In the genomic region with DNA sequence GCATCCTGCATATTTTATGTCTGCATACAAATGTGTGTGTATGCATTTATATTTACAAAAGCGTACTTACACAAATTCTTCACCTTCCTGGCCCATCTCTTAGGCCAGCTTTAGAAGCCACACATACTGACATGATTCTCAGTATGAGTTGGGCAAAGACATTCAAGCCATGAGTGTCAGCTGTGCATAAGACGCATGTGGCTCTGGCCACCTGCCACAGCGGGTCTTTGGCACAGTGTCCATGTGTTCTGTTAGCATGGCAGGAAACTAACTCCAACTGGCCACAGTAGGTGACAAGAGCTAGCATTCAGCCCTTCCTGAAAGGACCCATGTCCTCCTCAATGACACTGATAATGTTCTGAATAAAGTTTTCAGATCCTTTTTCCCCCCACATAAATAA, we compare ENCODE assay signal across 12 mouse cellular contexts. TPM values are rescaled to one million over a fixed set of nuclear protein-coding genes. Genes with fewer than 3 reads are reported as not detected.
A peak's percentile ranks its signal among the peaks of the same experiment; 100 is the strongest.
DNase-seq lines count a peak whose midpoint lies in the region; ATAC-seq and TF ChIP-seq lines count a peak whose summit lies in the region.
"Had no signal": no experiment of that assay in that cellular context is flagged by ENCODE, and none has a peak within 500 bp of the region (broad histone marks: within the 10 kb centered on the region; RNA-seq: fewer than 3 reads in every experiment).

No protein-coding gene starts in this region.

- H3K4me1 ChIP-seq in forebrain, embryonic 14.5 days (ENCODE audit: control insufficient read depth, insufficient read depth, low read length): no peaks in the 10 kb centered on the region
- peaks cover 9% of the 10 kb centered on the region; the same call in 1 of the 2 replicates for H3K4me1 ChIP-seq in forebrain, embryonic 12.5 days
- H3K4me1 ChIP-seq in hindbrain, embryonic 16.5 days (ENCODE audit: control insufficient read depth, insufficient read depth, low read depth, low read length): peaks cover 7% of the 10 kb centered on the region
- no peaks in the 10 kb centered on the region for H3K4me1 ChIP-seq in hindbrain, embryonic 10.5 days (replicated peaks)

- TF ChIP-seq CTCF in brain, embryonic 14.5 days (IDR thresholded peaks at IDR 0.05; ENCODE audit: borderline replicate concordance, extremely low read depth, insufficient read depth, insufficient read length): no peak

- no peak overlapping the region for H3K27ac ChIP-seq in forebrain, embryonic 14.5 days (ENCODE audit: low read depth, low read length)
- no peak overlapping the region for H3K27ac ChIP-seq in forebrain, embryonic 12.5 days
- no peak overlapping the region for H3K27ac ChIP-seq in hindbrain, embryonic 16.5 days (ENCODE audit: low read depth, low read length)
- H3K27ac ChIP-seq in hindbrain, embryonic 10.5 days: no peak overlapping the region
- H3K27ac ChIP-seq: midbrain, embryonic 10.5 days had no signal

- H3K9ac ChIP-seq in forebrain, embryonic 14.5 days (ENCODE audit: low read length): no peak overlapping the region
- H3K9ac ChIP-seq in forebrain, embryonic 12.5 days: no peak overlapping the region
- H3K9ac ChIP-seq in hindbrain, embryonic 16.5 days (ENCODE audit: low read depth, low read length): no peak overlapping the region

- DNase-seq in forebrain, embryonic 14.5 days (ENCODE audit: low spot score): peak; percentile 8
- no peak for DNase-seq in hindbrain, embryonic 10.5 days (ENCODE audit: low spot score)
- peak; percentile 8 for DNase-seq in MN1 (ENCODE audit: low spot score)
- DNase-seq in brain, embryonic 14.5 days (ENCODE audit: low read depth): peak; percentile 42
- DNase-seq in testis, postnatal 10 days (ENCODE audit: low spot score): no peak
- DNase-seq: lung, adult 2 months; lung, postnatal 36 days; thymus, postnatal 36 days had no signal

- H3K36me3 ChIP-seq in forebrain, embryonic 14.5 days (ENCODE audit: control insufficient read depth, insufficient read depth, low read length): no peaks in the 10 kb centered on the region
- no peaks in the 10 kb centered on the region for H3K36me3 ChIP-seq in forebrain, embryonic 12.5 days (replicated peaks)
- no peaks in the 10 kb centered on the region for H3K36me3 ChIP-seq in hindbrain, embryonic 16.5 days (ENCODE audit: control insufficient read depth, insufficient read depth, low read length)
- no peaks in the 10 kb centered on the region for H3K36me3 ChIP-seq in hindbrain, embryonic 10.5 days
- H3K36me3 ChIP-seq: midbrain, embryonic 10.5 days had no signal

- no peaks in the 10 kb centered on the region for H3K9me3 ChIP-seq in forebrain, embryonic 14.5 days (replicated peaks; ENCODE audit: control insufficient read depth, low read length)
- 0 out of 2 replicates have a peak, but pooled peaks cover 3% of the 10 kb centered on the region for H3K9me3 ChIP-seq in forebrain, embryonic 12.5 days
- 0 out of 2 replicates have a peak, but pooled peaks cover 4% of the 10 kb centered on the region for H3K9me3 ChIP-seq in hindbrain, embryonic 16.5 days (ENCODE audit: control insufficient read depth, low read length)
- no peaks in the 10 kb centered on the region for H3K9me3 ChIP-seq in hindbrain, embryonic 10.5 days
- H3K9me3 ChIP-seq: midbrain, embryonic 10.5 days had no signal

- no peak overlapping the region for H3K4me3 ChIP-seq in forebrain, embryonic 14.5 days (ENCODE audit: low read depth, low read length)
- H3K4me3 ChIP-seq in forebrain, embryonic 12.5 days (replicated peaks): no peak overlapping the region
- H3K4me3 ChIP-seq in hindbrain, embryonic 16.5 days (ENCODE audit: low read length): no peak overlapping the region
- no peak overlapping the region for H3K4me3 ChIP-seq in hindbrain, embryonic 10.5 days
- H3K4me3 ChIP-seq: midbrain, embryonic 10.5 days had no signal

- WGBS in forebrain, embryonic 14.5 days: 77% methylated on average over 3 of the region's 3 CpGs
- WGBS in forebrain, embryonic 12.5 days: 91% methylated on average over 3 of the region's 3 CpGs
- 67% methylated on average over 3 of the region's 3 CpGs for WGBS in hindbrain, embryonic 16.5 days
- WGBS in hindbrain, embryonic 10.5 days: 92% methylated on average over 3 of the region's 3 CpGs

- no peaks in the 10 kb centered on the region for H3K27me3 ChIP-seq in forebrain, embryonic 14.5 days (replicated peaks; ENCODE audit: control insufficient read depth, insufficient read depth, low read length)
- no peaks in the 10 kb centered on the region for H3K27me3 ChIP-seq in forebrain, embryonic 12.5 days
- no peaks in the 10 kb centered on the region for H3K27me3 ChIP-seq in hindbrain, embryonic 16.5 days (replicated peaks; ENCODE audit: control insufficient read depth, insufficient read depth, low read length)
- no peaks in the 10 kb centered on the region for H3K27me3 ChIP-seq in hindbrain, embryonic 10.5 days (ENCODE audit: insufficient read depth, poor library complexity, severe bottlenecking)

- no peak for ATAC-seq in forebrain, embryonic 14.5 days
- no peak for ATAC-seq in forebrain, embryonic 12.5 days (ENCODE audit: low FRiP score)
- ATAC-seq in hindbrain, embryonic 16.5 days: peak; percentile 80

- TF ChIP-seq POLR2A in brain, embryonic 14.5 days (IDR thresholded peaks at IDR 0.05; ENCODE audit: borderline replicate concordance, extremely low read depth, insufficient read depth, insufficient read length, poor library complexity, severe bottlenecking): no peak

- H3K4me2 ChIP-seq in forebrain, embryonic 14.5 days (ENCODE audit: low read length): no peak overlapping the region
- no peak overlapping the region for H3K4me2 ChIP-seq in forebrain, embryonic 12.5 days
- no peak overlapping the region for H3K4me2 ChIP-seq in hindbrain, embryonic 16.5 days (ENCODE audit: low read length)
- H3K4me2 ChIP-seq: liver, embryonic 11.5 days had no signal

RNA-seq across cellular contexts. Expression of gene Mbnl2, which starts 49.8 kb away (rescaled TPM):
- polyA plus RNA-seq in forebrain, embryonic 14.5 days (2014; fragmentation: Nextera tagmentation; extraction: Ambion mirVana): 21.6 and 27.8 TPM in 2 replicates
- 29.4 and 32.5 TPM in 2 replicates for polyA plus RNA-seq in forebrain, embryonic 12.5 days (2016; fragmentation: Nextera tagmentation; extraction: Ambion mirVana)
- polyA plus RNA-seq in hindbrain, embryonic 16.5 days (2015; fragmentation: Nextera tagmentation; extraction: Ambion mirVana): 25.4 and 29.1 TPM in 2 replicates
- polyA plus RNA-seq in hindbrain, embryonic 10.5 days (2016; fragmentation: Nextera tagmentation; extraction: Ambion mirVana): 29.4 and 31.8 TPM in 2 replicates
- polyA plus RNA-seq in brain, embryonic 14.5 days (2012; rRNA removed): 16.9 and 20.2 TPM in 2 replicates

Comparison
In these comparisons a context has a peak if more than half of its experiments do, and no peak if none do; other contexts are left out.
1. DNase-seq: peak in forebrain, embryonic 14.5 days (single experiment), MN1 (single experiment) and brain, embryonic 14.5 days (single experiment); none in hindbrain, embryonic 10.5 days (single experiment) and testis, postnatal 10 days (single experiment).